Mouse (Mus musculus): ENCODE data around the gene Cxcl12.

Gene Cxcl12

DNA sequence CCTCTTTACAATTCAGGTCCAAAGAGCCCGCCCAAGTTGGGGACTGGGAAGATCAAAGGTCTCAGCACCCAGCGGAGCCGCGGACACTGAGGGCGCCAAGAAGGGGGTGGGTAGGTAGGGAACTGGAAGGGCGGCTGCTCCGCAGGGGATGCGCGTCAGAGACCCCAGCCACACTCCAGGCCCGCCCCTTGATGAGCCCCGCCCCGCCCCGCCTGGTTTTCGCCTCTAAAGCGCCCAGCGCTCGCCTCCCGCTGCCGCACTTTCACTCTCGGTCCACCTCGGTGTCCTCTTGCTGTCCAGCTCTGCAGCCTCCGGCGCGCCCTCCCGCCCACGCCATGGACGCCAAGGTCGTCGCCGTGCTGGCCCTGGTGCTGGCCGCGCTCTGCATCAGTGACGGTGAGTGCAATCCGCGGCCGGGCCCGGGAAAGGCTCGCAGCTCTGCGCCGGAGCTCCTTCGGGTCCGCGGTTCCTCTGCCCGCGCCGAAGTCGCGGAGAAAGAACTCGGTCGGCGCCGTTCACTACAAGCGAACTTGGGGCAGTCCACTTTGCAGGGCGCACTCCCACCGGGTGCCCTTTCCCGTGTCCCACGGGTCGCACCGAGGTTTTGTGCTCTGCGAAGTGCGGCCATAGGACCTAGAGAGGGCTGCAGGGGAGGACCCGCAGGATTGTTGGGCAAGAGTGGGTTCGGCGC lies at the start of gene Cxcl12:
Cxcl12 (plus strand) TSS at position 215 of the 691 bp plus-strand sequence.
- DNase-seq (ENCODE audit: low spot score) = peak; percentile 44

DNA sequence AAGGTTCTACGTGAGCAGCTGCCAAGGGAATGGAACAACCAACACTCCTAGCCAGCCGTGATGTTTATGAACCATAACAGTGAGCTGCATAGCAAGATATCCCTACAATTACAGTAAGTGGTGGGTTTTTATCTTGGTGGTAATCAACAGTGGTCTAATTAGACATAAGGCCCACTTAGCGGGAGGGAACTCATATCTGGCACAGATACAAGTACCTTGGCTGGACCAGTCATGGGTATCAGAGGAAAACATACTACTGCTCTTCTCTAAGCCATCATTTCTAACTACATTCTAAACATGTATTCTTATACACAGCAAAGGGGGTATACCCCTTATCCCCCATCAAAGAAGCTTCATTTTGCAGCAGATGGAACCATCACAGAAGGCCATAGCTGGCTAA lies 46.3 kb upstream of the Cxcl12 start:
- DNase-seq (ENCODE audit: low spot score) = no peak

DNA sequence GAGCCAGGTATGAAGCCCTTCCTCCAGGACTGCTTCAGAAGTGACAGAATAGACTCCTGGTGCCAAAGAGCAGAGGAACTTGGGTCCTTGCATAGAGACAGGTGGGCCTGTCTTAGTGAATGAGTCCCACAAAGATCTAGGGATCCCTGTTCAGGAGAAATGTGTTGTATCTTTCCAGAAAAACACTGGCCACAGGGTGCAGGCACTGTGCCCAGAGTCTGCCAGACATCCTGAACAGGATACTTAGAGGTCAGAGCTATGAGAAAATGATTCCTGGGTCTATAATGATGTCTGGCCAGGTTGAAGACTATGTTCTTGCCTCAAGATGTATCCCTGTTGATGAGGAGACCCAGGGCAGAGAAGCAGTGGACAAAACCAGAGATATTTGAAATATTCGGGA lies 42.0 kb upstream of the Cxcl12 start:
- no peak for DNase-seq (ENCODE audit: low spot score)

DNA sequence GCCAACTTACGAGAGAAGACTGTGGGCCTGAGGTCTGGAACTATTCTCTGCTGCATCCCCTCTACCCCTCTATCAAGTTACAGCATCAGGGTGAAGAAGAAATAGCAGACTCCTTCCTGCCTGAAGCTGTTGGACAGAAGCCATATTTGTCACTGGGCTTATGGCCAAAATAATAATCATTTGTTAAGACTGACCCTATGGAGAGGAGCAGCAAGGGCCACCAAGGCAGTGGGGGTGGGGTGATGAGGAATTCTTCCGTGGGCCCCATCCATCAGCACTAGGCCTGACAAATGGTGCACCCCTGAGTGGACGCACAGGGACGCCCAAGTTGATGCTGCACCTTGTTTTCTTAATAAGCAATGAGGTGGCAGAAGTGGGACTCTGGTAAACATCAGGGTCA lies 38.9 kb upstream of the Cxcl12 start:
- no peak for DNase-seq (ENCODE audit: low spot score)

DNA sequence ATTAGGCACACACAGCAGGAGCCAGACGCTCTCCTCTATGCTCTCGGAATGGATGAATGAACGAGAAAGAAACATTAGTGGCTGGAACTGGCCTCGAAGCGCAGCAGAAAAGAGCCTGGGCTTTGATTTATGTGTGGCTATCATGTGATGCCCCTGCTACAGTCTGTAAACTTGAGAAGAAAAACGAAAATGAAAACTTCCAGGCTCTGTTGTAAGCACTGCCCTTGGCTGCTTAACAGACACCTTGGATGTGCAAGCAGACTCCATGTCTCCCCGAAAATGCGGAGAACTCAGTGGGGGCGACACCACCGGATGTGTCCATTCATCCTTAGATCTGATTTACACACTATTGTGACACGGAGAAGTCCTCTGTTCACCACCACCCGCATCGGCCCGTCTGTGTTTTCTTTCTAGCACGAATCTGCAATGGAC lies 37.6 kb upstream of the Cxcl12 start:
- no peak for DNase-seq (ENCODE audit: low spot score)

DNA sequence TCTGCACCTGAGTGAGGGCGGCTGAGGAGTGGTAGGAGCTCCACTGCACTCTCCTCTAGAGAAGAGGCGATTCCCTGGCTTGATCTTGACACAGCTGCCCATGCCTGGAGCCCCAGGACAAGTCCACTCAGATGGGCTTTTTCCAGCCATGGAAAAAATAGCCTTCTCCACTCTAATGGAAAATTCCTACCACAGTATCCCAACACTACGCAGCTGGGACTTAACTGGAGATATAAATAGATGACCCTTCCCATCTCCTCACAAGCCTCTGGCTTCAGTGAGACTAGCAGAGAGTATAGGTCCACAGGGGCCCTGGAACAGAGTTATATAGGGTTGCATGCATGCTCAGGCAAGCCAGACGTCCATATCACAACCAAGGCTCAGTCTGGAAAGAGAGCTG lies 33.8 kb upstream of the Cxcl12 start:
- no peak for DNase-seq (ENCODE audit: low spot score)

DNA sequence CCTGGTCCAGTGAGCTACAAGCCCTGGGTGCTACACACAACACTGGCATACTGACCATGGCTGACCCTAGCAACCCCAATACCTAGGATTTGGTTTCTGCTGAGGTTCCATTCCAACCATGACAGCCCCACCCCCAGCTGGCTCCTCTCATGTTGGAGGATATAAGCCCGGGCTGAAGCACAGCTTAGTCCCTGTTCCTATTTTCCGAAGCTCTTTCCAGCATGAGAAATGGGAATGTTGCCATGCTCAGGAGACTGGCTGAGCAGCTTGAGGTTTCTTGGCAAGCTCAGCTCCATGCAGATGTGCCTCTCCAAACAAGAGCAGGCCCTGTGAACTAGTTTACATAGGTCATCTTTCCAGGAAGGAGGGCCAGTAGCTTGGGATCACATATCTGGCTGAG lies 30.6 kb upstream of the Cxcl12 start:
- DNase-seq (ENCODE audit: low spot score) = no peak

DNA sequence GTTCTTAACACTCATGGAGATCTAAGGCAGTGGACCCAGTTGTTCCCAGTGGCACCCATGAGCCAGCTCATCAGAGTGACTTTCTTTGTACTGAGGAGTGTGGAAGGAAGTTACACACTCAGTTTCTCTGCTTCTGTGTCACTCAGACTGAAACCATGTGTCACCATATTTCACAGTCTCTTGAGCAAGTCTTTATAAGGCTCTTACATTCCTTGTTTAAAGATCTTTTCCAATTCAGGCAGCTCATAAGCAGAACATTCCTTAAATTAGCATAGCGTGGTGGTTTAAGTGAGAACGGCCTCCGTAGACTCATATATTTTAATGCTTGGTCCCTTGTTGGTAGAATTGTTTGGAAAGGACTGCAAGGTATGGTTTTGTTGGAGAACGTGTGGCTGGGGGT lies 27.4 kb upstream of the Cxcl12 start:
- no peak for DNase-seq (ENCODE audit: low spot score)

DNA sequence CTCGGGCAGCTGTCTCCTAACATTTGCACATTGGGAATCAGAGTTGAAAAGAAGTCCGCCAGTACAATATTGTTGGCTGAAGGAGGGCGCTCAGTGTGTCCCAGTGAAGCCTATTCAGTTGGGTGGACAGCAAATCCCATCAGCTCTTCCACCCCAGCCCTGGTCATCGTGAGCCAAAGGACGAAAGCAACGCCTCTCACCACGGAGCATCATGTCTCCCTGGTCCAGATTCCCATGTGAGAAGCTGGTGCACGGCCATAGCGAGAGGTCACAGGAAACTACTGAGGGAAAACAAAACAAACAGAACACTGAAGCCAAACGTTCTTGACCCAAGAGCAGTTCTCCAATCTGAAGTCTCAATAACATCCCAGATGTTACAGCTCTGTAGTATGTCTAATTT lies 21.4 kb upstream of the Cxcl12 start:
- no peak for DNase-seq (ENCODE audit: low spot score)

DNA sequence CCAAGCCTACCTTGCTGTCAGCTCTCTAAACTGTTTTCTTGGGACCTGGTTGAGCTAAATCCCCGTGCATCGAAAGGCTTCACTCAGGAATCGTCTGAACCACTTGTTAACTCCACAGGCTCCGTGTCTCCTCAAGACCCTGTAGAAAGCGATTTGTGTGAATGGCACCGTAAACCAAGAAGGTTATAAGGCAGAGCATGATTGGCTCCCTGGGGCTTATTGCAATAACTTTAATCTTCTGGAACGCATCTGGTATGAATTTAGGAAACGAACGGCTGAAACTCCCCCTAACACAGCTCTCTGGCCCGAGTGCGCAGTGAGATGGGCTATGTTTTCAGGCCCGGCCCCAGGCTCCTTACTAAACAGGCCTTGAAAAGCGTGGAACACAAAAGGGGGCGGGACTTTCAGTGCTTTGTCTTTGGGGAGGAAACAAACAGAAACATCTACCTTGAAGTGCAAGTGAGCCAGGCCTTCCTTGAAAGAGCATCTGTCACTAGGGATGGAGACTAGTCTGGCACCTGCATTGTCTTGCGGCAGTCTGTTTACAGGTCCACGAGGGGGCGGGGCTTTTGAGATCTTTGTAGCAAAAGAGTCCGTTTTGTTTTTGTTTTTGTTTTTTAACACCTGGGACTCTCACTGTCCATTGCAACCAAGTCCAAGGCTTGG lies 16.7 kb upstream of the Cxcl12 start:
- no peak for DNase-seq (ENCODE audit: low spot score)

DNA sequence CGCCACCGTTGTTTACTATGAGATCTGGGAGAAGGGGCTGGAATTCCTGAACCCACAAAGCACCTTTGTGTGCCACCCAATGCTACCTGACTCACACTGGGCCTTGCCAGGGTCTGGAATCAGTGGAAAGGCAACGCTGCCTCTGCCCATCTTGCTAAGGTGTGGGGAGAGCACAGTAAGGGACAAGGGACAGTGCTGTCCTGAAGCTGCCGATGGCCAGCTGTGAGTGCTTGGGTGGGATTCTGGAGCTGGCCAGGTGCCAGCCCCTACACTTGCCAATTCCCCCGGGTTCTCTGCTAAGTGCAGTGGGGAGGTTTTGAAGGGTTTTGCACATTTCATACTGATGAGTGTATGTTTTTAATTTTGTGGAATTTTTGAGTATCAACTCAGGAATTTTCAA lies 15.3 kb upstream of the Cxcl12 start:
- no peak for DNase-seq (ENCODE audit: low spot score)

DNA sequence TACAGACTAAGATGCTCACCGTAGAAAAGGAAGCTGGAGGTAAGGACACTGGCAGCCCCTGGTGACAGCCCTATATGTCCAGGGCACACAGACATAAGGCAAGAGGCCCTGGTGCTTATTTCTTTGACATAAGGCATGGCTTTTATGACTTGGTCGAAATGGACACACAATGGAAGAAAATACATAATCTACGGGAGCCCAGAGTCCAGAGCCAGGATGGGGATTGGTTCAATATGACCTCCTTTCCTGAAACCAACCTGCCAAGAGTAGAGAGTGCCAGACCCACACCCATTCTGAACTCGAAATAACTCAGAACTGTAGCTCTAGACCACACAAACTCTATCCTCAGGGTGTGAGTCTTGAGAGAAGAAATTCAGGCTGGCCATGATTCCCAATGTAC lies 11.5 kb upstream of the Cxcl12 start:
- DNase-seq (ENCODE audit: low spot score) = no peak

DNA sequence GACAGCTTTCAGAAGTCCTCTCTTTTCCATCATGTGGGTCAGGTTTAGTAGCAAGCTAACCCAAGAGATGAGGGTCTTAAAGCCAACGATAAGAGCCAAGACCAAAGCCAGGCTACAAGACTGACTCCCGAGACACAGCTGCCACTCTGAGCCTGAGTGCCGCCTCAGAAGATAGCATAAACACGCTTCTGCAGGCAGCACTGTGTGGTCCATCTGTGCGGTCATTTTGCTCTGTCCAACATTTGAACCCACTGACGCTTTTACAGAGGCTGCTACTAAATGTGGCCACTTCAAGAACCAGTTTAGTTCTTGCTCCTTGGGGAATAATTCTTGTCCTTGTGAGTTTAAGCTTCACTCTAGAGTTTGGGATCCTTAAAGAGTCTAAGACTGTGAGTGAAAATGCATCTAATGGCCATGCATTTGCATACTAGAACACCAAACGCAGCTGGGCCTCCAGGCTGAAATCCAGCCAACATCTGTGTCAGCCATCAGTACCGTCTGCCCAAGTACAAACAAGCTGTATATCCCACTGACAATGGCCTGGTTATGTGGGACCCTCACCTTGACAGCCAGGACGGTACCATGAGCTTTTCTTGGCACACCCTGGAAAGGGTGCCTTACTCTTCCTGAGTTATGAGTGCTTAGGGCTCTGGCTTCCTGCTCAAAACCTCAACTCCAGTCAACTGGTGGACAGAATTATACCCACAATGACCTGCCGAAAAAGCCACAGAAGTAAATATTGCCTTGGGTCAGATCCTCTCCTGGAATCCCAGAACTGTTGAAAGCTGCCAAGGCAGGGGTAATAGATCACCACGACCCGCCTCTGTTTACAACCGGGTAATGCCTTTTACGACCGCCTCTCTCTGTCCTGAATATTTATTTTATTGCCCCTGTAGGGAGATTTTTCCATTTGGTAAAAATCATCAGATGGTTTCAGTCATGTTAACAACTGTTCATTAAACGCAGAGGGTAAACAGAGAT lies 8.3 kb upstream of the Cxcl12 start:
- no peak for DNase-seq (ENCODE audit: low spot score)

DNA sequence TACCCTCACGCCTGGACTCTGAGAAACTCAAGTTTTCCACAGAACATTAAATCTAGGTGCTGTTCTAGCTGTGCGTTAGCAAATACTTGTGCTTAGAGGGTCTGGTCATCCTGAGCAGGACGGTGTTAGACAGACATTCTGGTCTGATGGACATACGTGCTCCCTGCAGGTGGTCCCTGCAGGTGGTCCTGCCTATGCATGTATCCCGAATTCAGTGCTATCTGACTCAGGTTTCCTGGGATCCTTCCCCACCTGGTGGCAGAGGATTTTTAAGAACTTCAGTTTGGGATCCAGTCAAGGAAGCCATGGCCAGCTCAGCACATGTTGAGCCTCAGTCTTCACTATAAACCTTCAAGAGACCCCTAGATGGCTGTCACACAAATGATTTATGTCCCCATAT lies 4.8 kb upstream of the Cxcl12 start:
- DNase-seq (ENCODE audit: low spot score) = no peak

DNA sequence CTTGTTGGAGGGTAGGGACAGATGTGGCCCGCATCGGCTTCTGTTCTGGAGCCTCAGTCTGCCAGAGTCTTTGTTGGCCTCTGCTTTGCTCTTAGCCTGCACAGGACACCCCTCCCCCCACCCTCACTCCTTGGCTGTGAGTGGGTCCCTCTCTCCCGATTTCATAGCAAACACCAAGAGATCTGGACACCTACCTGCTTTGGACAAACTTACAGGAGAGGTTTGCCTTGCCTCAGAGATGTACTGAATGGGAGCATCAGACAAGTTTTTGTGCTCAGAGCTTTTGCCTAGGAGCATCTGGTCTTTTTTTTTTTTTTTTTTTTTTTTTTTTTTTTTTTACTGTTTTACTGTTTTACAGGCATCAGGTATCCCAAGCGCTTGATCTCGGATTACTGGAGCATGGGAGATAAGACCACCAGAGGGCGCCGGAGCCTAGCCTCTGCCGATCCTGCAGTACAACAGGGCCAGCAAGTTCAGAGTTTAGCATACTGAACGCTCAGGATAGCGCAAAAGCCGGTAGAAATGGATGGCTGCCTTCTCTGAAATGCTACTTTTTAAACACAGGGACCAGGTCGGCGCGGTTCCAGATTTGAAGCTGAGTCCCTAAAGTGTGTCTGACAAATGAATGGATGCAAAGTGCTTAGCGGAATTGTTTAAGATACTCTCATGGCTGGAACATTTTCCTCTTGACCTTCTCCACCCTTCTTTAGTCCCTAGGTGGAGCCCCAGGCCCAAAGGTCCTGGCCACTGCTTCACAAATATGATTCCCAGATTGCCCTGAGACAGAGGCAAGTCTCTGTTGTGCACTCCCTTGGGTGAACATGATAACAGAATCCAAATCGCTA lies 1.5 kb upstream of the Cxcl12 start:
- DNase-seq (ENCODE audit: low spot score) = peak; percentile 78

DNA sequence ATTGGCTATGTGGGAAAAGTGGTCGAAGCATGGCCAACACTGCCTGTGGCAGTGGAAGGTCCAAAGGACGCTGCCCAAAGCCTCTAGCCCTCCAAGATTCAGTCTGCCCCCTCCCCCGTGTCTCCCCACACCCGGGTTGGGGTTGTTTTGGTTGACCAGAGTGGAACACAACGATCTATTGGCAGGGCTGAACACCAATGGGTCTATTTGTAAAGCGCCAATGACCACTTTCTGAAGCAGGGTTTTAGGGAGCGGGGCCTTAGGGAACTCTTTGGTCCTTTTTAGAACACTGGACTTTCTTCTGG lies 957 bp upstream of the Cxcl12 start:
- DNase-seq (ENCODE audit: low spot score) = no peak

DNA sequence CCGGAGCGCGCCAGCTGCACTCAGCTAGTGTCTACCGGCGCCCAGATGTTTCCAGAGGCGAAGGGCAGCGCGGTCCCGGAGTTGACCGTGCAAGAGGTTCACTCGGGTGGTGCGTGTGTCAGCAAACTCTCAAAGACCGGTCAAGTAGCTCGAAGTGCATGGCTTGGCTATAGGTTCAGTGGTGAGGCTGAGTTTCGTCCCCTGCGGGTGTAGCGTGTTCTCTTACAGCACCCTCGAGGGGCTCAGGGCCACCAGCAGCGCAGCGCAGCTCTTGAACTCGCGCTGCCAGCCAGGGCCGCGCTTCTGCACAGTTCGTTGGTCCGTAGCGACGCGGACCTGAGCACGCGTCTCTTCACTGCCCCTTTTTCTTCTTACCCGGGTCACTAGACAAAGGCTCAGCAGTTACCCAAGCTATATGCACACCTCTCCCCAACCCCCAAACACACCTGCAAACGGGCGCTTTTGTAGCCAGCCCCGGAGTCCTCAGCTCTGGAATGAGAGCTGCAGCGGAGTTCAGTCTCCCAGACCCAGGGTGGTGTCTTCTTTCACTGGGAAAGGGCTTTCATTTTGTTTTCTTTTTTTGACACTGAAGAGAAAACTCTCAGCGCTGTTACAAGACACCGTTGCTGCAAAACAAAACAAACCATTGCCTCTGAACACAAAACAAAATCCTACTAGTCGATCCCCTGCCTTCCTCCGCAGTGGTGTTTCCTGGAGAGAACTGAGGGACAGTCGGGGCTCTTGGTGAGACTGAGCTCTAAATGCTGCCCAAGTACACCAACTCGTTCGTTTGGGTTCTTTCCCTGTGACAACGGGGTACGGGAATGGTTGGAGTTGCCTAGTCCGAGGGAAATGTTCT lies 945 bp downstream of the Cxcl12 start:
- no peak for DNase-seq (ENCODE audit: low spot score)

DNA sequence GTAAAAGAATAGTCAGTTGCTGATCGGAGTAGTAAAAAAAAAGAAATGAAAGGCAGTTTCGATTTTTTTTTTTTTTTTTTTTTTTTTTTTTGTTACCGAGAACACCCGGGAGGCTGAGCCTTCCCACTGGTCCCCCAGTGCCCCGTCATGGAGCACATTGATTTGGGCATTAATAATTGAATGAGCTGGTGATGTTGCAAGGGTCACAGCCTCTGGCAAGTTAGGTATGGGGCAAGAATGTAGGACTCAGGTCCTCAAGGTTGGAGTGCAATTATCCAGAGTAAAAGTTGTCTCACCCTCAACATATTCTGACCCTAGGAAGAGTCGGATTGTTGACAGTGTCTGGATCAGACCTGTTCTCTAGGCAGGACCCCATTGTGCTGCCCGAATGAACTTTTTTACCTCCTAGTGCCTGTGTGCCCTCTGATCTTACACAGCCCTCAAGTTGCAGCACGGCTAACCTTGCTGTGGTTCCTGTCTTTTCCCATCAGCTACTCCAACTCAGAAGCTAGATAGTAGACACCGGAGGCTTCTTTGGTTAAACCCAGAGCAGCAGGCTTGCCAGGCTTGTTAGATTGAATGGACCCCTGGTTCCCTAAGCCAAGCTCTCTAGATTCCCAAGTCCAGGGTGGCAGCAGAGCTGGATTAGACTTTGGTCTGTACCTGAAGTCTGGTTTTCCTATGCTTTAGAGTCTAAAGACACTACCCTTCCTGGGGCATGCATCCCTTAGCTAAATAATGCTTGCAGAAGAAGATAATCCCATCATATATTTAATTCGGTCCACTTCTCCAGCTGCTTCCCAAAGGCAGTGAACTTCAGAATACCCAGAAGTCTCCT lies 1.8 kb downstream of the Cxcl12 start:
- DNase-seq (ENCODE audit: low spot score) = no peak

DNA sequence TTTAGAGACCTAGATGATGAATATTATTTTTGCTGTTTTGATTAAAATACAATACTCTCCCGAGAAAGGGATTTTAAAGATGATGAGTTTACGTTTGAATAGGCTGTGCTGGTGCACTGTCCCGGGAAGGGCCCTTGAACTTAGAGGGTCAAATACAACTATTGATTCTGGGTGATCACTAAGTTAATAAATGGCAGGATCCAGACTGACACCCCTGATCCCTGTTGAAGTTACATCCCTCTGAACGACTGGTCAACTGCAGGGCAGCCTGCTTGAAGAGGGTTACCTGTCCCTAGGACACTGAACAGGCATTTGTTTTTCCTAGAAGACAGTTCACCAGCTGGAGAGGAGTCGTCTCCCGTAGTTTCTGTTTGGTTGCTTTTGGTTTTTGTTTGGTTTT lies 4.0 kb downstream of the Cxcl12 start:
- no peak for DNase-seq (ENCODE audit: low spot score)

DNA sequence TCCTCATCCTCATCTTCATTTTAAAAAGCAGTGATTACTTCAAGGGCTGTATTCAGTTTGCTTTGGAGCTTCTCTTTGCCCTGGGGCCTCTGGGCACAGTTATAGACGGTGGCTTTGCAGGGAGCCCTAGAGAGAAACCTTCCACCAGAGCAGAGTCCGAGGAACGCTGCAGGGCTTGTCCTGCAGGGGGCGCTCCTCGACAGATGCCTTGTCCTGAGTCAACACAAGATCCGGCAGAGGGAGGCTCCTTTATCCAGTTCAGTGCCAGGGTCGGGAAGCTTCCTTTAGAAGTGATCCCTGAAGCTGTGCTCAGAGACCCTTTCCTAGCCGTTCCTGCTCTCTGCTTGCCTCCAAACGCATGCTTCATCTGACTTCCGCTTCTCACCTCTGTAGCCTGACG lies 5.5 kb downstream of the Cxcl12 start:
- peak; percentile 67 for DNase-seq (ENCODE audit: low spot score)

All from testis, postnatal 14 days (tissue).